Mouse (Mus musculus) small intestine, adult 2 months (tissue): ENCODE data around the gene Ctu2. TPM values are rescaled to one million over a fixed set of nuclear protein-coding genes. Genes with fewer than 3 reads are reported as not detected.
A peak's percentile ranks its signal among the peaks of the same experiment; 100 is the strongest.

Experiments used
- H3K27ac ChIP-seq: fragments of 200-500 bp; 2 replicates; pipeline ENCODE4 v1.5.1; 2012; ENCODE audit warnings: low read depth, low read length, control low read depth, inconsistent platforms; ENCODE audit not compliant: insufficient read depth
- H3K27me3 ChIP-seq: fragments of 200-500 bp; 2 replicates; pipeline ENCODE4 v1.6.1; 2012; ENCODE audit warnings: mild to moderate bottlenecking, moderate library complexity, low read length, inconsistent platforms; ENCODE audit not compliant: control insufficient read depth, insufficient read depth
- H3K36me3 ChIP-seq: fragments of 200-500 bp; 2 replicates; pipeline ENCODE4 v1.6.1; 2012; ENCODE audit warnings: mild to moderate bottlenecking, low read length, control low read depth, inconsistent platforms; ENCODE audit not compliant: control insufficient read depth, insufficient read depth
- H3K4me1 ChIP-seq: fragments of 200-500 bp; 2 replicates; pipeline ENCODE4 v1.6.1; 2012; ENCODE audit warnings: low read length, inconsistent platforms, mixed read lengths; ENCODE audit not compliant: control insufficient read depth, insufficient read depth, insufficient read length
- H3K4me3 ChIP-seq: fragments of 200-500 bp; 2 replicates; pipeline ENCODE4 v1.5.1; 2012; ENCODE audit warnings: low read depth, mild to moderate bottlenecking, control low read depth, inconsistent platforms, low read length, moderate library complexity
- CTCF ChIP-seq: fragments of 200-500 bp; IDR thresholded peaks from 2 replicates; pipeline ENCODE4 v1.5.1; 2012; ENCODE audit warnings: low read depth, mild to moderate bottlenecking, control low read depth, inconsistent platforms, low read length, moderate library complexity, mixed read lengths; ENCODE audit not compliant: insufficient replicate concordance, insufficient read length; ENCODE audit errors: extremely low read depth
- POLR2A ChIP-seq: fragments of 200-500 bp; IDR thresholded peaks from 2 replicates; pipeline ENCODE4 v1.6.1; 2012; ENCODE audit warnings: low read depth, mild to moderate bottlenecking, control low read depth, inconsistent platforms, low read length, moderate library complexity
- WGBS: fragments of 180-500 bp; shearing (Covaris S2); methylation state at CpG from one replicate; pipeline ENCODE4 v1.1.7; 2018; 5-methylcytosine and 5-hydroxymethylcytosine counted together
- polyA plus RNA-seq: library from polyadenylated mRNA; depleted of rRNA; stranded (reverse); fragments of >200 nt; gene quantifications from 2 replicates; pipeline ENCODE4 v1.2.3, GENCODE M21; 2012

Ctu2 gene
- polyA plus RNA-seq, 1 experiment, result 31.8 TPM

DNA sequence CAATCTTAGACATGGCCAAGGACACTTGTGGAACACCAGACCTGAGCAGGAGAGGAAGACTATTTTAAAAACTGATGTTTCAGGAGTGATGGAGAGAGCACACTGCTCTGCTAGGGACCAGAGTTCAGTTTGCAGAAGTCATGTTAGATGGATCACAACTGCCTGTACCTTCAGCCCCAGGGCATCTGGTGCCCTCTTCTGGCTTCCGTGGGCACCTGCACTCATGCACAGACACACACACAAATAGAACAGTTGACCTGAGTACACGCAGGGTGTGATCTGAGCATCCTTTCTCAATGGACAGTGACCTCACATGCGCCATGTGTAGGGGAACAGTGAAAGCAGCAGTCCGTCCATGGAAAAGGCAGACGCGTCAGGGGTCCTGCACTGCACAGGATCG, 7.9 kb downstream of the Ctu2 start:
- no peak overlapping the region for H3K27ac ChIP-seq

GRCm38 (mm10) chr8:122484831-122485230, 8.9 kb downstream of the Ctu2 start:
- no peak for TF ChIP-seq CTCF
- no peak for TF ChIP-seq POLR2A
- no peaks in the 10 kb centered on the region for H3K4me1 ChIP-seq
- H3K4me3 ChIP-seq, result no peak overlapping the region
- 74% methylated on average over 12 of the region's 12 CpGs for WGBS
- H3K27me3 ChIP-seq, result no peaks in the 10 kb centered on the region
- H3K27ac ChIP-seq, result no peak overlapping the region
- peaks cover 32% of the 10 kb centered on the region for H3K36me3 ChIP-seq

More for the DNA sequence above, 7.9 kb downstream of the Ctu2 start:
- no peaks in the 10 kb centered on the region for H3K27me3 ChIP-seq
- TF ChIP-seq POLR2A (no peak), CTCF (no peak)
- WGBS, result 98% methylated on average over 7 of the region's 7 CpGs
- H3K4me3 ChIP-seq, result no peak overlapping the region
- H3K4me1 ChIP-seq, result no peaks in the 10 kb centered on the region
- H3K36me3 ChIP-seq, result peaks cover 41% of the 10 kb centered on the region

- H3K36me3 ChIP-seq, result peaks cover 11% of the 10 kb centered on the region; the same call in 1 of the 2 replicates
- no peaks in the 10 kb centered on the region for H3K4me1 ChIP-seq
- H3K27ac ChIP-seq, result no peak overlapping the region
- no peaks in the 10 kb centered on the region for H3K27me3 ChIP-seq
- TF ChIP-seq POLR2A, result no peak
- TF ChIP-seq CTCF, result no peak
- H3K4me3 ChIP-seq, result no peak overlapping the region
- 94% methylated on average over 9 of the region's 9 CpGs for whole genome bisulfite sequencing
These were observed 12.4 kb downstream of the Ctu2 start for GRCm38 (mm10) chr8:122488387-122488786.

GRCm38 (mm10) chr8:122497016-122497734, 21.2 kb downstream of the Ctu2 start:
- no peaks in the 10 kb centered on the region for H3K27me3 ChIP-seq
- 0 out of 2 replicates have a peak, but pooled peaks cover 1% of the 10 kb centered on the region for H3K4me1 ChIP-seq
- H3K36me3 ChIP-seq, result peaks cover 1% of the 10 kb centered on the region; the same call in 1 of the 2 replicates
- TF ChIP-seq CTCF (no peak), POLR2A (no peak)
- no peak overlapping the region for H3K27ac ChIP-seq
- 86% methylated on average over 12 of the region's 12 CpGs for WGBS
- H3K4me3 ChIP-seq, result no peak overlapping the region

DNA sequence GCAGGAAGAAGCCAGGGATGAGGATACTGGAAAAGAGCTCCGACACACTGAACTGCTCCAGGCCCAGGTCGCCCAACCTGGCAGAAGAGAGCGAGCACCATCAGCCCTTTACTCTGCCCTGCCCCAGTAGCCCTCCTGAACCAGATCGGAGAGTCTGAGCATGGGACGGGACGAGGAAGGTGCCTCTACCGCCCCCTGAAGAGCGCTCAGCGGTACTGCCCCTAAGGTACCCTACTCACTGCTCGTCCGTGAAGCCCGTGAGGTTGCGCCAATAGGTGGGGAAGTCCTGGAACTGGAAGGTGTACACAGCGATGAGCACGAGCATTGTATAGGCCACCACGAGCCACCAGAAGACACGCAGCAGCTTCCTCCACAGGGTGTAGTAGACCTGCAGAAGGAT, 22.0 kb downstream of the Ctu2 start:
- Histone ChIP-seq H3K27ac (no peak overlapping the region), H3K4me3 (no peak overlapping the region), H3K27me3 (no peaks in the 10 kb centered on the region), H3K36me3 (peaks cover 1% of the 10 kb centered on the region; the same call in 1 of the 2 replicates), H3K4me1 (0 out of 2 replicates have a peak, but pooled peaks cover 1% of the 10 kb centered on the region)
- TF ChIP-seq CTCF (no peak), POLR2A (no peak)
- WGBS, result 74% methylated on average over 17 of the region's 17 CpGs

DNA sequence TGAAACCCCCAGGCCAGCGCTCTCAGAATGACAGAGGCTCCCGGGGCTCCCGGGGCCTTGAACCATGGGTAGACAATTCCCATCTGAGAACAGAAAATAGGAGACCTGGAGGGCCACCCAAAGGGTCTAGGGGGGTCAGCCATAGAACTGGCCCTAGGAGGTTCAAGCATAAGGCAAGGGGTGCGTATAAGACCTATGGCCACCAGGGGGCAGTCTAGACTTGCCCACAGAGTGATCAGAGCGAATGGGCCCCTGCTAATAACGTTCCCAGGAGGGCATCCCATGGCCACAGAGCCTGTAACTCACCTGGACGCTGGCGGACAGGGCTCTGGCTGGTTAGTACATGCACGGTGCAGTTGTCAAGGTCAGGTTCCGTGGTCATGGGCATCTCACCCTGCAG, 24.9 kb downstream of the Ctu2 start:
- Histone ChIP-seq H3K27me3 (no peaks in the 10 kb centered on the region), H3K4me1 (0 out of 2 replicates have a peak, but pooled peaks cover 1% of the 10 kb centered on the region), H3K4me3 (no peak overlapping the region), H3K27ac (no peak overlapping the region), H3K36me3 (peaks cover 1% of the 10 kb centered on the region; the same call in 1 of the 2 replicates)
- TF ChIP-seq POLR2A (no peak), CTCF (peak; percentile 89; the same call in 1 of the 2 replicates)
- 27% methylated on average over 10 of the region's 10 CpGs for WGBS

DNA sequence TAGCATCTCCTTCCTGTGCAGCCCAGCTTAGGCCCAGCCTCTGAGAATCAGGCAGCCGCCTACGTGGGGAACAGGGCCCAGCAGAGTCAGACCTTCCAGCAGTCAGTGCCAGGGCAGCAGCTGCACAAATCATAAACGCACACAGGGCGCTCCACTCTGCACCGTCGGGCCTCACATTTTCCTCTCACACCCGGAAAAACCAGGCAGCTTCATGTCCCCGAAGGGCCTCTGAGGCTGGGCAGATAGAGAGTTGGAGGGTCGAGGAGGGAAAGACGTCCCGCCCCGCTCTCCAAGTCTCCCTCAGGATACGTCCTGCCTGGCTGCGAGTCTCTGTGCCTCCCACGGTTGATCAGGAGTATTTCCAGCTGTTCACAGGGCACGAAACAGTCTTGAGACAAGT, 35.6 kb downstream of the Ctu2 start:
- 59% methylated on average over 16 of the region's 16 CpGs for WGBS
- H3K27me3 ChIP-seq, result no peaks in the 10 kb centered on the region

More for the DNA sequence above, 35.6 kb downstream of the Ctu2 start:
- no peaks in the 10 kb centered on the region for H3K4me1 ChIP-seq
- TF ChIP-seq CTCF, result no peak
- no peak for TF ChIP-seq POLR2A
- no peak overlapping the region for H3K27ac ChIP-seq
- H3K4me3 ChIP-seq, result no peak overlapping the region
- 0 out of 2 replicates have a peak, but pooled peaks cover 1% of the 10 kb centered on the region for H3K36me3 ChIP-seq
